Mouse (Mus musculus): ENCODE results near the gene Erich6.

DNA sequence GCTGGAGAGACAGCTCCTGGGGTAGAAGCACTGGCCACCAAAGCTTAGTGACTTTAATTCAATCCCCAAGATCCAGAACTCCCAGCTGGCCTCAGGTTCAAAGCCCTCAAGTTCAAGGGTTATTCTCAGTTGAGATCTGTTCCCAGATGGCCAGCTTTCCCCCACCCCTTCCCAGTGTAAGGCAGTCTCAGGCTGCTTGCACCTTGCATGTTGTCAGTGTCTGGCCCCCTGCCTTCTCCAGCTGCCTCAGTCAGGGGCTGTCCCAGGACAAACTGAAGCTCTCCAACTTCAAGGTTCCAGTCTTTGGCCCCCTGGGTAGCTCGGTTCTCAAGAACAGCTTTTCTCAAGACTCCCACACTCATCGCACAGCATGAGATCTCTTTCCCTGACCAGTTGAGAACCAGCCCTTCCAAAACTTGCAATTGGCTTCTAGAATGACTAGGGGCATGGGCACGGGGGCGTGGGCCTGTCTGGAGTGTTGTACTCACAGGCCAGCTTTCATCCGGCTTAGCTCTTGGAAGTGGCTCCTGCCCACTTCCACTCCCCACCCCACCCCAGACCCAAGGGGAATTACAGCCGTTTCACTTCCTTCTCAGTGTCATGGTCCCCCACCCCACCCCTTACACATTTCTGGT lies 34.7 kb upstream of the Erich6 start:
- no peak for TF ChIP-seq CTCF (IDR thresholded peaks at IDR 0.05; ENCODE audit: extremely low read depth, insufficient read length, insufficient replicate concordance, low read depth, low read length)
- no peak for TF ChIP-seq POLR2A (IDR thresholded peaks at IDR 0.05; ENCODE audit: low read depth, low read length)
